Mouse (Mus musculus): Measurements from ENCODE around the gene Crcp.
A peak's percentile ranks its signal among the peaks of the same experiment; 100 is the strongest.

Gene Crcp

GRCm38 (mm10) chr5:130029142-130029897, at the start of gene Crcp, which contains the start of gene Asl:
Crcp (plus strand) TSS chr5:130029290.
Asl (minus strand) TSS chr5:130029247.
- peak; percentile 67 for DNase-seq (ENCODE audit: low read depth, low spot score)

GRCm38 (mm10) chr5:129980216-129980615, 48.9 kb upstream of the Crcp start:
- DNase-seq (ENCODE audit: low read depth, low spot score), result no peak

GRCm38 (mm10) chr5:129989376-129989775, 39.7 kb upstream of the Crcp start:
- DNase-seq (ENCODE audit: low read depth, low spot score), result no peak

- DNase-seq (ENCODE audit: low read depth, low spot score), result no peak
Measured at GRCm38 (mm10) chr5:129991898-129992297, 37.2 kb upstream of the Crcp start.

- DNase-seq (ENCODE audit: low read depth, low spot score), result no peak
Measured at GRCm38 (mm10) chr5:129993374-129993773, 35.7 kb upstream of the Crcp start.

GRCm38 (mm10) chr5:129994989-129995388, 34.1 kb upstream of the Crcp start:
- no peak for DNase-seq (ENCODE audit: low read depth, low spot score)

- no peak for DNase-seq (ENCODE audit: low read depth, low spot score)
Measured at GRCm38 (mm10) chr5:129997700-129998099, 31.4 kb upstream of the Crcp start.

- DNase-seq (ENCODE audit: low read depth, low spot score), result peak; percentile 65
Measured at GRCm38 (mm10) chr5:129999097-129999496, 30.0 kb upstream of the Crcp start.

- no peak for DNase-seq (ENCODE audit: low read depth, low spot score)
Measured at GRCm38 (mm10) chr5:130000735-130001134, 28.4 kb upstream of the Crcp start.

GRCm38 (mm10) chr5:130001356-130001987, 27.6 kb upstream of the Crcp start:
- DNase-seq (ENCODE audit: low read depth, low spot score), result no peak

- DNase-seq (ENCODE audit: low read depth, low spot score), result peak; percentile 82
Measured at GRCm38 (mm10) chr5:130002301-130003146, 26.6 kb upstream of the Crcp start, which contains the start of gene Gusb. Gusb (minus strand) TSS chr5:130003049.

- peak; percentile 26 for DNase-seq (ENCODE audit: low read depth, low spot score)
Measured at GRCm38 (mm10) chr5:130003229-130003628, 25.9 kb upstream of the Crcp start.

GRCm38 (mm10) chr5:130007344-130007743, 21.7 kb upstream of the Crcp start:
- no peak for DNase-seq (ENCODE audit: low read depth, low spot score)

GRCm38 (mm10) chr5:130008034-130008590, 21.0 kb upstream of the Crcp start:
- no peak for DNase-seq (ENCODE audit: low read depth, low spot score)

GRCm38 (mm10) chr5:130009784-130010183, 19.3 kb upstream of the Crcp start:
- no peak for DNase-seq (ENCODE audit: low read depth, low spot score)

GRCm38 (mm10) chr5:130010961-130011360, 18.1 kb upstream of the Crcp start:
- DNase-seq (ENCODE audit: low read depth, low spot score), result no peak

- DNase-seq (ENCODE audit: low read depth, low spot score), result no peak
Measured at GRCm38 (mm10) chr5:130015104-130015503, 14.0 kb upstream of the Crcp start.

GRCm38 (mm10) chr5:130019461-130019860, 9.6 kb upstream of the Crcp start:
- DNase-seq (ENCODE audit: low read depth, low spot score), result no peak

GRCm38 (mm10) chr5:130021361-130021966, 7.6 kb upstream of the Crcp start:
- peak; percentile 48 for DNase-seq (ENCODE audit: low read depth, low spot score)

- no peak for DNase-seq (ENCODE audit: low read depth, low spot score)
Measured at GRCm38 (mm10) chr5:130022366-130022765, 6.7 kb upstream of the Crcp start.

GRCm38 (mm10) chr5:130023067-130023766, 5.9 kb upstream of the Crcp start:
- DNase-seq (ENCODE audit: low read depth, low spot score), result no peak
